Mouse (Mus musculus) skeletal muscle tissue, postnatal 0 days (tissue): ENCODE data around the gene Kcnn4. TPM values are rescaled to one million over a fixed set of nuclear protein-coding genes. Genes with fewer than 3 reads are reported as not detected.

ENCODE experiments used
- microRNA-seq, 2 experiments: library from miRNA; unstranded; fragments of <30 nt; microRNA quantifications; one replicate each; pipeline ENCODE4; 2016
- polyA plus RNA-seq: library from polyadenylated mRNA; unstranded; fragments of >200 nt; fragmentation: Nextera tagmentation; extraction: Ambion mirVana; gene quantifications from 2 replicates; pipeline ENCODE4 v1.2.1, GENCODE M21; 2015

The Kcnn4 gene
- 0.51 and 0.79 TPM in 2 replicates for polyA plus RNA-seq

DNA sequence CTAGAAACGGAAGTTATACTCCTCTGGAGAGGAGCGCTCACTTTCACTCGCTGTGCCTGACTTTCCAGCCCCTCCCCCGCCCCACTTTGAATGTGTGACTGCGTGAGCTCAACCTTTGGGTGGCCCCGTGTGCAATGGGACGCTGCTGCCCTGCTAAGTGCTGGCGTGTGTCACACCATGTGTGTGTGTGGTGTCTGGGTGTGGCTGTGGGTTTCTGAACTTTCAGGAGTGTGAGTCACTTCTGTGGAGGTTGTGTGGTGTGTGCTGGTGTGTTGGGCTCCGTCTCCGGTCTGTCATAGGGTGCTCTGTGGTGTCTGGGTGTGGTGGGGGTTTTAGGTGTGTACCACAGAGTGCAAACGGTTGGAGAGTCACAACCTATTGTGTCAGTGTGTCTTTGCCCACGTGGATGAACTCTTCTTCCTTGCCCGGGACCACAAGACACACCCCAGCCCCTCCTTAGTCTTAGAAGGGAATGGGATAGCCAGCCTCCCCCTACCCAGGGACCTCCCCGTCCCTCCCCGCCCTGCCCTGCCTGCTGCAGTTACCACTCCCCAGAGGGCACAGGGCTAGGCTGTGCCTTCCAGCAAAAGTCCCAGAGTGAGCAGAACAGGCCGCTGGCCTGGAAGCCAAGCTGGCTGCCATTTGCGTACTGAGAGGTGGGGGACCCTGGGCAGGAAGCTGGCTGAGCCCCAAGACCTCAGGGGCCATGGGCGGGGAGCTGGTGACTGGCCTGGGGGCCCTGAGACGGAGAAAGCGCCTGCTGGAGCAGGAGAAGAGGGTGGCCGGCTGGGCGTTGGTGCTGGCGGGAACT, at the start of gene Kcnn4:
Gene Kcnn4 (plus strand): TSS at position 533 of the 811 bp plus-strand sequence.

DNA sequence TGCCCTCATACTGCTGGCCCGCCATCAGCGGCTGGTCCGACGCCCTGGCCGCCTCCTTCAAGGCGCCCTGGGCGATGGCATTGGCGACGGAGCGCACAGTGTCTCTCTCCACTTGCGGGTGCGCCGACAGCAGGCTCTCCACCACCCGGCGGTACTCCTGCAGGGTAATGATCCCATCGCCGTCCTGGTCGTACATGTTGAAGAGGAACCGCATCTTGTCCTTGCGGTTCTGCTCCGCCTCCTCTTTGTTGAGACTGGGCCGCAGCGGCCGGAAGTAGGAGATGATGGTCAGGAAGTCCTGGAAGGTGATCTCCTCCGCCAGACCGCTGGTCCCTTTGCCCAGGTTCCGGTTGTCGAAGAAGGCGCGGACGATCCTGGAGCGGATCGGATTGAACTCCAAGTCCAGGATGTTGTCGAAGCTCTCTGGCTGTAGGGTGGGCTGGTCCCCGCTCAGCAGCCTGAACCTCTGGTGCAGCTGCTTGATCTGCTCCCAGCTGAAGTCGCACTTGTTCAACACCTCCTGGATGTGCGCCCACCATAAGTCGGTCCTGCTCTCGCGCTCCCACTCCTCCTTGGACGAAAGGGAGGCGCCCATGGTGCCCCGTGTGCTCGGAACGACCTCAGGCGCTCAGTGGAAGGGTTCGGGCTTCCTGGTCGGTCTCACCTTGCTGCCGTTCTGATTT, 36.6 kb upstream of the Kcnn4 start, which contains the start of gene Tescl:
Gene Tescl (minus strand): TSS at position 633 of the 683 bp plus-strand sequence.

GRCm38 (mm10) chr7:24348896-24349295, 21.2 kb upstream of the Kcnn4 start, which contains the start of gene Lypd5:
Gene Lypd5 (plus strand): TSS chr7:24349196.

DNA sequence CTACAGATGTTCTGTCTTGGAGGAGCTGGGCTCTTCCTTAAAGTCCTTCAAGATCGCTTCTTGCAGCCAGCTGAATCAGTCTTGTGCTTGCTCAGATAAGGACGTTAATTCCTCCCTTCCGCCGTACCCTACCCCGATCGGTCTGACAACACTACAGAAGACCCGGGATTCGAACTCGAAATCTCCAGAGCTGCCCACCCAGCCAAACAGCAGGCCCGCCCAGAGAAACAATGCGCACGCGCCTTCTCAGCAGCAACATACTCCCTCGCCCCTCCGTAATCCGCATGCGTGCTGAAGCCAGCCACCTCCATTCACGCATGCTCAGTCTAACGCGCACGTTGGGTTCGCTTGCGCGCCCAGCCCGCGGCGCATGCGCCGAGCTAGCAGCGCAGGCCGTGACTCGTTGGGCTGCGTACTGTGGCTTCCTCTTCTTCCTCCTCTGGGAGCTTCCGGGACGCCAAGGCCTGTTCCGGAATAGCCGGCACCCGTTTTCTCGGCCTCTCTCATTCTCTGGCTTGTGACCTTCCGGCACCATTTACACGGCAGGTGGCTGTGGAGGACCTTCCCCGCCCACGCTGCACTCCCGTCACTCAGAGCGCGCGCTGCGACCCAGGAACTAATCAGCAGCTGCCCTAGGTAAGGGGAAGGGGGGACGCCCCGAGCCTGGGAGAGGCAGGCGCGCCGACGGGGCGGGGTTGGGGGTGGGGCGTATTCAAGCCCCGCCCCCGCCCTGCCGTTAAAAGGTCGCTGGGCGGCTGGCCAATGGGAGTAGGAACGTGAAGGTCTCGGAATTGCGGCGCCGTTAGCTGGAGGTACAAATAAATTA, 29.4 kb downstream of the Kcnn4 start, which contains the start of gene Smg9:
Gene Smg9 (plus strand): TSS at position 364 of the 826 bp plus-strand sequence.

Small RNA genes within 50 kb of the gene (microRNA-seq; reads per million reads assigned to microRNA genes)
- gene Gm27592 = 0 reads per million in 2 experiments

Other genes starting within 250 kb of the Kcnn4 start
- 6.6 and 7.2 TPM in 2 replicates for gene Zfp235, start 236.1 kb upstream of the Kcnn4 start, polyA plus RNA-seq
- 0.57 and 0.59 TPM in 2 replicates for gene Zfp114, start 195.2 kb upstream of the Kcnn4 start, polyA plus RNA-seq
- gene Zfp111, start 158.8 kb upstream of the Kcnn4 start, polyA plus RNA-seq = 2.2 and 2.8 TPM in 2 replicates
- 0.95 and 1.2 TPM in 2 replicates for gene Zfp109, start 132.7 kb upstream of the Kcnn4 start, polyA plus RNA-seq
- gene Zfp108, start 115.5 kb upstream of the Kcnn4 start, polyA plus RNA-seq = 1.3 and 1.7 TPM in 2 replicates
- 3.5 and 4.0 TPM in 2 replicates for gene Zfp93, start 99.8 kb upstream of the Kcnn4 start, polyA plus RNA-seq
- gene Zfp61, start 69.0 kb upstream of the Kcnn4 start, polyA plus RNA-seq = 9.6 and 11.4 TPM in 2 replicates
- 4.2 and 5.6 TPM in 2 replicates for gene Zfp94, start 53.6 kb upstream of the Kcnn4 start, polyA plus RNA-seq
- not detected in 2 replicates for gene Tescl, start 36.3 kb upstream of the Kcnn4 start, polyA plus RNA-seq
- gene Lypd5, start 21.1 kb upstream of the Kcnn4 start, polyA plus RNA-seq = 5.3 TPM in 1 of 2 replicates, not detected in the other
- 12.9 and 13.7 TPM in 2 replicates for gene Smg9, start 29.4 kb downstream of the Kcnn4 start, polyA plus RNA-seq
- 0.42 and 0.62 TPM in 2 replicates for gene Irgc1, start 82.0 kb downstream of the Kcnn4 start, polyA plus RNA-seq
- gene Plaur, start 92.2 kb downstream of the Kcnn4 start, polyA plus RNA-seq = 3.4 and 4.1 TPM in 2 replicates
- 3.8 and 6.0 TPM in 2 replicates for gene Cadm4, start 111.8 kb downstream of the Kcnn4 start, polyA plus RNA-seq
- 23.6 and 25.5 TPM in 2 replicates for gene Zfp428, start 136.7 kb downstream of the Kcnn4 start, polyA plus RNA-seq
- 0.15 TPM in 1 of 2 replicates, not detected in the other for gene AC161166.1, start 142.2 kb downstream of the Kcnn4 start, polyA plus RNA-seq
- gene Irgq, start 160.4 kb downstream of the Kcnn4 start, polyA plus RNA-seq = 5.3 and 6.0 TPM in 2 replicates
- gene Pinlyp, start 175.9 kb downstream of the Kcnn4 start, polyA plus RNA-seq = 0.84 TPM in 1 of 2 replicates, not detected in the other
- 37.4 and 39.0 TPM in 2 replicates for gene Xrcc1, start 176.0 kb downstream of the Kcnn4 start, polyA plus RNA-seq
- 13.9 and 14.9 TPM in 2 replicates for gene Ethe1, start 217.3 kb downstream of the Kcnn4 start, polyA plus RNA-seq
- gene Zfp575, start 217.4 kb downstream of the Kcnn4 start, polyA plus RNA-seq = 2.4 TPM in 2 replicates
- 0.10 and 0.11 TPM in 2 replicates for gene Phldb3, start 240.5 kb downstream of the Kcnn4 start, polyA plus RNA-seq